Mouse (Mus musculus) CH12.LX (cell line): ENCODE data around the gene Hmcn1.

Experiments used
- CTCF ChIP-seq, 2 experiments: IDR thresholded peaks in 1 of 2; conservative IDR thresholded peaks in 1 of 2; 2 replicates each; pipeline ENCODE4 v1.5.1; 2011 to 2012; ENCODE audit warnings: low read depth in 2 of 2, low read length in 2 of 2, improper control_type of control experiment in 1 of 2, inconsistent platforms in 1 of 2, mild to moderate bottlenecking in 1 of 2, moderate library complexity in 1 of 2
- E2F4 ChIP-seq: IDR thresholded peaks from 2 replicates; pipeline ENCODE4 v1.6.1; 2011; ENCODE audit warnings: low read depth, low read length, improper control_type of control experiment; ENCODE audit not compliant: insufficient replicate concordance
- EP300 ChIP-seq: IDR thresholded peaks from 2 replicates; pipeline ENCODE4 v1.6.1; 2011; ENCODE audit warnings: low read length, improper control_type of control experiment
- HCFC1 ChIP-seq: IDR thresholded peaks from 2 replicates; pipeline ENCODE4 v1.6.1; 2012; ENCODE audit warnings: low read depth, mild to moderate bottlenecking, inconsistent platforms, low read length, improper control_type of control experiment
- JUND ChIP-seq: conservative IDR thresholded peaks from 2 replicates; pipeline ENCODE4 v1.6.1; 2011; ENCODE audit warnings: low read depth, low read length, improper control_type of control experiment
- MAFK ChIP-seq: IDR thresholded peaks from 2 replicates; pipeline ENCODE4 v1.6.1; 2011; ENCODE audit warnings: low read length, improper control_type of control experiment; ENCODE audit not compliant: insufficient replicate concordance
- MAX ChIP-seq: IDR thresholded peaks from 2 replicates; pipeline ENCODE4 v1.6.1; 2011; ENCODE audit warnings: low read length, improper control_type of control experiment
- POLR2A ChIP-seq: IDR thresholded peaks from 2 replicates; pipeline ENCODE4 v1.6.1; 2011; ENCODE audit warnings: low read depth, mild to moderate bottlenecking, improper control_type of control experiment, low read length
- RAD21 ChIP-seq: IDR thresholded peaks from 2 replicates; pipeline ENCODE4 v1.6.1; 2011; ENCODE audit warnings: low read depth, mild to moderate bottlenecking, low read length, improper control_type of control experiment, moderate library complexity
- SMC3 ChIP-seq: IDR thresholded peaks from 2 replicates; pipeline ENCODE4 v1.6.1; 2011; ENCODE audit warnings: low read depth, low read length, improper control_type of control experiment
- USF1 ChIP-seq: IDR thresholded peaks from 2 replicates; pipeline ENCODE4 v1.6.1; 2014; ENCODE audit warnings: low read depth, mild to moderate bottlenecking, inconsistent platforms, low read length, improper control_type of control experiment
- ZNF384 ChIP-seq: IDR thresholded peaks from 2 replicates; pipeline ENCODE4 v1.6.1; 2012; ENCODE audit warnings: low read depth, low read length, improper control_type of control experiment, inconsistent platforms

GRCm38 (mm10) chr1:150827169-150827568 is 166.1 kb downstream of the Hmcn1 start:
- TF ChIP-seq MAX = no peak
- no peak for TF ChIP-seq EP300
- no peak for TF ChIP-seq JUND
- no peak for TF ChIP-seq POLR2A
- no peak for TF ChIP-seq RAD21
- TF ChIP-seq E2F4 = no peak
- TF ChIP-seq ZNF384 = no peak
- no peak for TF ChIP-seq CTCF (conservative IDR thresholded peaks at IDR 0.05 in 1 of 2, IDR thresholded peaks at IDR 0.05 in 1 of 2; ENCODE audit: low read depth in 2 of 2, low read length in 2 of 2)
- no peak for TF ChIP-seq MAFK
- TF ChIP-seq USF1 = no peak
- no peak for TF ChIP-seq HCFC1
- TF ChIP-seq SMC3 = no peak
